Mouse (Mus musculus): Measurements from ENCODE around the gene Cd2bp2.

GRCm38 (mm10) chr7:127228615-127229303 lies 32.9 kb upstream of the Cd2bp2 start:
- 0 out of 2 replicates have a peak, but pooled peaks have one; percentile 36 for TF ChIP-seq POLR2A (IDR thresholded peaks at IDR 0.05; ENCODE audit: low read depth, low read length)
- TF ChIP-seq CTCF (IDR thresholded peaks at IDR 0.05; ENCODE audit: borderline replicate concordance, insufficient read depth, low read length), result peak; percentile 58; the same call in 1 of the 2 replicates
